Mouse (Mus musculus) kidney, embryonic 16.5 days (tissue): Measurements from ENCODE around the gene Eno2. TPM values are rescaled to one million over a fixed set of nuclear protein-coding genes. Genes with fewer than 3 reads are reported as not detected.
A peak's percentile ranks its signal among the peaks of the same experiment; 100 is the strongest.

Source experiments
- microRNA counts: library from miRNA; unstranded; fragments of <30 nt; microRNA quantifications from one replicate; lab custom pipeline; 2016
- microRNA-seq: library from miRNA; unstranded; fragments of <30 nt; microRNA quantifications from one replicate; pipeline ENCODE4, GENCODE M21; 2016
- polyA plus RNA-seq: library from polyadenylated mRNA; unstranded; fragments of >200 nt; fragmentation: Nextera tagmentation; extraction: Ambion mirVana; gene quantifications from 2 replicates; pipeline ENCODE4 v1.2.1, GENCODE M21; 2015

The Eno2 gene
- polyA plus RNA-seq, 1 experiment from 2014 or later = 10.9 TPM

MicroRNAs within 50 kb of the gene (microRNA counts, 519-probe panel; counts per million panel counts)
- microRNA mmu-miR-141 (lab: Ali Mortazavi, UCI) = 3,322 counts per million, percentile 76 among the panel's probes with 10 or more counts
- microRNA mmu-miR-200c (lab: Ali Mortazavi, UCI) = 4,093 counts per million, percentile 90 among the panel's probes with 10 or more counts

Small RNA genes lying within 50 kb of the gene (microRNA-seq; reads per million reads assigned to microRNA genes)
- gene Mir141 = 749 reads per million, percentile 77 among the genes with 10 or more reads in this experiment
- gene Mir200c = 5,159 reads per million, percentile 92 among the genes with 10 or more reads in this experiment

Other genes starting within 250 kb of the Eno2 start
- gene C1s1, start 227.3 kb downstream of the Eno2 start, polyA plus RNA-seq = 28.6 and 29.0 TPM in 2 replicates
- not detected in 2 replicates for gene C1rb, start 199.4 kb downstream of the Eno2 start, polyA plus RNA-seq
- gene C1s2, start 133.6 kb downstream of the Eno2 start, polyA plus RNA-seq = 0.09 and 0.12 TPM in 2 replicates
- 88.6 and 97.2 TPM in 2 replicates for gene Lpcat3, start 106.6 kb downstream of the Eno2 start, polyA plus RNA-seq
- 202 and 219 TPM in 2 replicates for gene Emg1, start 57.5 kb downstream of the Eno2 start, polyA plus RNA-seq
- 403 and 405 TPM in 2 replicates for gene Phb2, start 57.3 kb downstream of the Eno2 start, polyA plus RNA-seq
- 13.8 and 16.4 TPM in 2 replicates for gene Ptpn6, start 31.0 kb downstream of the Eno2 start, polyA plus RNA-seq
- gene Grcc10, start 28.3 kb downstream of the Eno2 start, polyA plus RNA-seq = 527 and 541 TPM in 2 replicates
- gene Gm45234, start 13.7 kb downstream of the Eno2 start, polyA plus RNA-seq = 0.14 TPM in 1 of 2 replicates, not detected in the other
- gene Atn1, start 13.1 kb downstream of the Eno2 start, polyA plus RNA-seq = 16.4 and 20.2 TPM in 2 replicates
- 1.0 and 1.2 TPM in 2 replicates for gene Lrrc23, start 10.1 kb upstream of the Eno2 start, polyA plus RNA-seq
- 20.9 and 21.5 TPM in 2 replicates for gene Spsb2, start 39.0 kb upstream of the Eno2 start, polyA plus RNA-seq
- 851 and 866 TPM in 2 replicates for gene Tpi1, start 44.6 kb upstream of the Eno2 start, polyA plus RNA-seq
- gene Usp5, start 59.8 kb upstream of the Eno2 start, polyA plus RNA-seq = 174 TPM in 2 replicates
- 187 and 193 TPM in 2 replicates for gene Cdca3, start 59.9 kb upstream of the Eno2 start, polyA plus RNA-seq
- 1.7 and 1.8 TPM in 2 replicates for gene Gnb3, start 70.6 kb upstream of the Eno2 start, polyA plus RNA-seq
- gene P3h3, start 88.1 kb upstream of the Eno2 start, polyA plus RNA-seq = 10.4 and 19.3 TPM in 2 replicates
- gene Gpr162, start 94.3 kb upstream of the Eno2 start, polyA plus RNA-seq = 1.1 and 1.4 TPM in 2 replicates
- gene Cd4, start 118.5 kb upstream of the Eno2 start, polyA plus RNA-seq = 0.10 and 0.28 TPM in 2 replicates
- gene Lag3, start 142.0 kb upstream of the Eno2 start, polyA plus RNA-seq = 1.3 and 2.6 TPM in 2 replicates
- 269 and 274 TPM in 2 replicates for gene Ptms, start 150.4 kb upstream of the Eno2 start, polyA plus RNA-seq
- 366 and 380 TPM in 2 replicates for gene Mlf2, start 161.7 kb upstream of the Eno2 start, polyA plus RNA-seq
- gene Cops7a, start 195.9 kb upstream of the Eno2 start, polyA plus RNA-seq = 178 and 179 TPM in 2 replicates
- gene Pianp, start 227.0 kb upstream of the Eno2 start, polyA plus RNA-seq = 2.1 and 2.3 TPM in 2 replicates
- 13.7 and 14.7 TPM in 2 replicates for gene Zfp384, start 239.5 kb upstream of the Eno2 start, polyA plus RNA-seq